Mouse (Mus musculus) embryonic facial prominence, embryonic 15.5 days (tissue): Measurements from ENCODE around the gene Herc2. TPM values are rescaled to one million over a fixed set of nuclear protein-coding genes. Genes with fewer than 3 reads are reported as not detected.

Source experiments
- ATAC-seq: fragments of 200-750 bp; cut with Nextera tagmentation; 2 replicates; pipeline ENCODE4 v1.8.0; 2017; ENCODE audit warnings: low read depth, moderate TSS enrichment; ENCODE audit not compliant: insufficient number of reproducible peaks, low FRiP score, low TSS enrichment
- H3K27ac ChIP-seq: fragments of 300-500 bp; sonication (generic); replicated peaks from 2 replicates; pipeline ENCODE4 v1.5.1; 2015; ENCODE audit warnings: mild to moderate bottlenecking, inconsistent platforms
- H3K27me3 ChIP-seq: fragments of 300-500 bp; sonication (generic); 2 replicates; pipeline ENCODE4 v1.6.1; 2015; ENCODE audit warnings: inconsistent platforms
- H3K36me3 ChIP-seq: fragments of 300-500 bp; sonication (generic); 2 replicates; pipeline ENCODE4 v1.6.1; 2015; ENCODE audit warnings: mild to moderate bottlenecking, inconsistent platforms
- H3K4me1 ChIP-seq: fragments of 300-500 bp; sonication (generic); 2 replicates; pipeline ENCODE4 v1.6.1; 2015; ENCODE audit warnings: inconsistent platforms
- H3K4me2 ChIP-seq: fragments of 300-500 bp; sonication (generic); replicated peaks from 2 replicates; pipeline ENCODE4 v1.6.1; 2015; ENCODE audit warnings: mild to moderate bottlenecking, inconsistent platforms
- H3K4me3 ChIP-seq: fragments of 300-500 bp; sonication (generic); replicated peaks from 2 replicates; pipeline ENCODE4 v1.5.1; 2015; ENCODE audit warnings: mild to moderate bottlenecking, inconsistent platforms
- H3K9ac ChIP-seq: fragments of 300-500 bp; sonication (generic); 2 replicates; pipeline ENCODE4 v1.6.1; 2015; ENCODE audit warnings: inconsistent platforms
- H3K9me3 ChIP-seq: fragments of 300-500 bp; sonication (generic); replicated peaks from 2 replicates; pipeline ENCODE4 v1.6.1; 2016; ENCODE audit warnings: inconsistent platforms
- WGBS: fragments of 180-500 bp; shearing (Covaris S2); methylation state at CpG from one replicate; pipeline ENCODE4 v1.1.7; 2015; 5-methylcytosine and 5-hydroxymethylcytosine counted together
- polyA plus RNA-seq: library from polyadenylated mRNA; unstranded; fragments of >200 nt; fragmentation: Nextera tagmentation; extraction: Ambion mirVana; gene quantifications from 2 replicates; pipeline ENCODE4 v1.2.1, GENCODE M21; 2015

Gene Herc2
- polyA plus RNA-seq, 1 experiment from 2014 or later = 22.3 TPM

GRCm38 (mm10) chr7:56138706-56139105 is 88.7 kb downstream of the Herc2 start:
- Histone ChIP-seq H3K9ac (no peak overlapping the region), H3K4me3 (no peak overlapping the region), H3K27ac (no peak overlapping the region), H3K4me1 (no peaks in the 10 kb centered on the region), H3K27me3 (no peaks in the 10 kb centered on the region), H3K36me3 (peaks cover 41% of the 10 kb centered on the region), H3K9me3 (no peaks in the 10 kb centered on the region), H3K4me2 (no peak overlapping the region)
- 90% methylated on average over 7 of the region's 7 CpGs for WGBS
- ATAC-seq = no peak

GRCm38 (mm10) chr7:56146424-56146823 is 96.4 kb downstream of the Herc2 start:
- WGBS = 94% methylated on average over 3 of the region's 3 CpGs
- Histone ChIP-seq H3K27me3 (no peaks in the 10 kb centered on the region), H3K9ac (no peak overlapping the region), H3K4me3 (no peak overlapping the region), H3K27ac (no peak overlapping the region), H3K4me2 (no peak overlapping the region), H3K36me3 (peaks cover 46% of the 10 kb centered on the region), H3K4me1 (no peaks in the 10 kb centered on the region), H3K9me3 (no peaks in the 10 kb centered on the region)
- ATAC-seq = no peak

GRCm38 (mm10) chr7:56148925-56149324 is 98.9 kb downstream of the Herc2 start:
- no peak overlapping the region for H3K27ac ChIP-seq
- H3K4me2 ChIP-seq = no peak overlapping the region
- ATAC-seq = no peak
- H3K27me3 ChIP-seq = no peaks in the 10 kb centered on the region
- H3K9me3 ChIP-seq = no peaks in the 10 kb centered on the region
- no peaks in the 10 kb centered on the region for H3K4me1 ChIP-seq
- H3K9ac ChIP-seq = no peak overlapping the region
- WGBS = 92% methylated on average over 7 of the region's 7 CpGs
- no peak overlapping the region for H3K4me3 ChIP-seq
- H3K36me3 ChIP-seq = peaks cover 58% of the 10 kb centered on the region

DNA sequence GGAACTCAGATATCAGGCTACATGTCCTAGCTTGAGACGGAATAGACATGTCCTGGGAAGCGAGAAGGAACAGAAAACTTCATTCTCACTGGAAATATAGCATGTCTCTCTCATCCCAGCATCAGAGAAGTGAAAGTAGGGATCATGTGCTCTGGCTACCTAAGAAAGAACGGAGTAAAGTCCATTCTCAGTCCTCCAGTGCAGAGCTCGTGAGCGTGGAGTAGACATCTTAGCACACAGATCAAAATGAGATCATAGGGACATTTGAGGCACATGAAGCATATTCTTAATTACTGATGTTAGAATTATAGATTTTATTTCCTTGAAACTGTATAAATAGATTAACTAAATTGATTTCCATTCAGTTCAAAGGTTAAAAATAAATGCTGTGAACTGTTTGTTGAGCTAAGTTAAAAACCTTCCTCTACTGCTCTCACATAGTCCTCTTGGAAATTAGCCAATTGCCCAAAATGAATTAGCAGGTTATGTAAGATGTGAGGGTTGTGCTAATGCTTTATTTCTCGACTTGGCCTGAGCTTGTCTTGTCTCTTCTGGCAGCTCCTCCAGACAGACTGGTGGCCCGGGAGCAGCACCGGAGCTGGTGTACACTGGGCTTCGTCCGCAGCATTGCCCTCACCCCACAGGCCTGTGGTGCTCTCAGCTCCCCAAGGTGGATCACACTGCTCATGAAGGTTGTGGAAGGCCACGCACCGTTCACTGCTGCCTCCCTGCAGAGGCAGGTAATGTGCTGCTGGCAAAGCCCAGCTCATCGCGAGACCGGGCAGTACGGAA is 102.1 kb downstream of the Herc2 start:
- Histone ChIP-seq H3K9me3 (no peaks in the 10 kb centered on the region), H3K27me3 (no peaks in the 10 kb centered on the region), H3K27ac (no peak overlapping the region), H3K9ac (no peak overlapping the region), H3K4me1 (no peaks in the 10 kb centered on the region), H3K36me3 (peaks cover 69% of the 10 kb centered on the region), H3K4me2 (no peak overlapping the region), H3K4me3 (no peak overlapping the region)
- ATAC-seq = no peak
- 88% methylated on average over 16 of the region's 16 CpGs for WGBS

GRCm38 (mm10) chr7:56153161-56153560 is 103.2 kb downstream of the Herc2 start:
- Histone ChIP-seq H3K27me3 (no peaks in the 10 kb centered on the region), H3K4me1 (no peaks in the 10 kb centered on the region), H3K27ac (no peak overlapping the region), H3K9ac (no peak overlapping the region), H3K4me3 (no peak overlapping the region), H3K4me2 (no peak overlapping the region), H3K9me3 (no peaks in the 10 kb centered on the region), H3K36me3 (peaks cover 80% of the 10 kb centered on the region)
- 91% methylated on average over 9 of the region's 9 CpGs for WGBS
- no peak for ATAC-seq

DNA sequence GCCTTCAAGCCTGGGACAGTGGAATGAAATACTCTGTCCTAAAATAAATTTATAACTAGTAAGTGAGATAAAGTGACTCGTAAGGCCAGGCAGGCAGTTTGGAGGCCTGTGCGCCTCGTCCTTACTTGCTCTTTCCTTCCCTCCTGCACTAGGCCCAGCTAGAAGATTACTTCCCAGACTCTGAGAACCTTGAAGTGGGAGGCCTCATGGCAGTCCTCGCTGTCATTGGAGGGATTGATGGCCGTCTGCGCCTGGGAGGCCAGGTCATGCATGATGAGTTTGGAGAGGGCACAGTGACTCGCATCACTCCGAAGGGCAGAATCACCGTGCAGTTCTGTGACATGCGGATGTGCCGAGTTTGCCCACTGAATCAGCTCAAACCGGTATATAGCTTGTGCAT is 103.6 kb downstream of the Herc2 start:
- H3K9ac ChIP-seq = no peak overlapping the region
- no peak overlapping the region for H3K4me3 ChIP-seq
- no peak for ATAC-seq
- H3K9me3 ChIP-seq = no peaks in the 10 kb centered on the region
- H3K27me3 ChIP-seq = no peaks in the 10 kb centered on the region
- no peak overlapping the region for H3K27ac ChIP-seq
- H3K4me1 ChIP-seq = no peaks in the 10 kb centered on the region
- no peak overlapping the region for H3K4me2 ChIP-seq
- peaks cover 80% of the 10 kb centered on the region for H3K36me3 ChIP-seq
- 93% methylated on average over 12 of the region's 12 CpGs for WGBS

- H3K27me3 ChIP-seq = no peaks in the 10 kb centered on the region
- H3K4me3 ChIP-seq = no peak overlapping the region
- no peaks in the 10 kb centered on the region for H3K9me3 ChIP-seq
- H3K36me3 ChIP-seq = peaks cover 40% of the 10 kb centered on the region
- H3K9ac ChIP-seq = no peak overlapping the region
- 86% methylated on average over 4 of the region's 4 CpGs for WGBS
- ATAC-seq = no peak
- H3K4me2 ChIP-seq = no peak overlapping the region
- no peak overlapping the region for H3K27ac ChIP-seq
- no peaks in the 10 kb centered on the region for H3K4me1 ChIP-seq
Measured at GRCm38 (mm10) chr7:56163316-56163715, 113.3 kb downstream of the Herc2 start.

- Histone ChIP-seq H3K4me2 (no peak overlapping the region), H3K36me3 (peaks cover 33% of the 10 kb centered on the region), H3K9me3 (no peaks in the 10 kb centered on the region), H3K9ac (no peak overlapping the region), H3K4me3 (no peak overlapping the region), H3K4me1 (no peaks in the 10 kb centered on the region), H3K27ac (no peak overlapping the region), H3K27me3 (no peaks in the 10 kb centered on the region)
- no peak for ATAC-seq
- 70% methylated on average over 7 of the region's 7 CpGs for WGBS
Measured at GRCm38 (mm10) chr7:56168713-56169112, 118.7 kb downstream of the Herc2 start.

DNA sequence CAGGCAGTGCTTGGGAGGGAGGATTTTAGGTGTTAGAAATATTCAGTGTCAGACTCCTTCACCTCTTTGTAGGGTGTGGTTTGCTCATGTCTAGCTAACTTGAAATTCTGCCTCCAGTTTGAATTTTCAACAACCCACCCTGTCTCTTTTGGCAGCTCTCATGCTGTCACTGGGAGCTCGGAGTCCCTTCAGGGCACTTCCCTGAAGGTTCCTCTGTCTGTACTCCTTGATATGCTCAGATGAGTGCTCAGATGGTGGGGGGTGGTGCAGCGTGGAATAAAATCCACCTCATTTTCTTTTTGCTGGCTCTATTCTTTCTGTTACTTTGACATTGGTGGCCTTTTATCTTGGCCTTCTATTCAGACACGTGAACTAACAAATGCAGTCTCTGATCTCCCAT is 127.4 kb downstream of the Herc2 start:
- H3K4me3 ChIP-seq = no peak overlapping the region
- WGBS = 67% methylated on average over 3 of the region's 3 CpGs
- H3K27ac ChIP-seq = no peak overlapping the region
- peaks cover 33% of the 10 kb centered on the region for H3K36me3 ChIP-seq
- no peaks in the 10 kb centered on the region for H3K27me3 ChIP-seq
- no peak overlapping the region for H3K9ac ChIP-seq
- no peaks in the 10 kb centered on the region for H3K9me3 ChIP-seq
- no peak for ATAC-seq
- no peaks in the 10 kb centered on the region for H3K4me1 ChIP-seq
- H3K4me2 ChIP-seq = no peak overlapping the region

- ATAC-seq = no peak
- no peak overlapping the region for H3K9ac ChIP-seq
- no peaks in the 10 kb centered on the region for H3K9me3 ChIP-seq
- peaks cover 42% of the 10 kb centered on the region for H3K36me3 ChIP-seq
- H3K27me3 ChIP-seq = no peaks in the 10 kb centered on the region
- no peak overlapping the region for H3K27ac ChIP-seq
- WGBS = 90% methylated on average over 6 of the region's 6 CpGs
- no peak overlapping the region for H3K4me2 ChIP-seq
- no peaks in the 10 kb centered on the region for H3K4me1 ChIP-seq
- no peak overlapping the region for H3K4me3 ChIP-seq
Measured at GRCm38 (mm10) chr7:56191041-56191440, 141.0 kb downstream of the Herc2 start.

GRCm38 (mm10) chr7:56191661-56192060 is 141.7 kb downstream of the Herc2 start:
- H3K27ac ChIP-seq = no peak overlapping the region
- H3K4me1 ChIP-seq = no peaks in the 10 kb centered on the region
- H3K27me3 ChIP-seq = no peaks in the 10 kb centered on the region
- H3K4me3 ChIP-seq = no peak overlapping the region
- no peaks in the 10 kb centered on the region for H3K9me3 ChIP-seq
- no peak overlapping the region for H3K9ac ChIP-seq
- H3K36me3 ChIP-seq = peaks cover 42% of the 10 kb centered on the region
- no peak overlapping the region for H3K4me2 ChIP-seq
- 75% methylated on average over 4 of the region's 4 CpGs for WGBS
- no peak for ATAC-seq
